Mouse (Mus musculus): ENCODE measurements around the gene Gpc1.

- TF ChIP-seq CTCF (IDR thresholded peaks at IDR 0.05; ENCODE audit: borderline replicate concordance, insufficient read depth, low read length) (no peak), POLR2A (IDR thresholded peaks at IDR 0.05; ENCODE audit: low read depth, low read length) (no peak)
Observed at GRCm38 (mm10) chr1:92802362-92802761, 29.1 kb upstream of the Gpc1 start.

All from embryonic fibroblast, embryonic 13.5 days (primary cell).